Mouse (Mus musculus): ENCODE results near the gene Zfp11. TPM values are rescaled to one million over a fixed set of nuclear protein-coding genes. Genes with fewer than 3 reads are reported as not detected.
A peak's percentile ranks its signal among the peaks of the same experiment; 100 is the strongest.
"Not testable (repeated sequence)": the region's sequence is repeated elsewhere in the genome, so short reads cannot be mapped to it uniquely, and the experiment has no call there.

The Zfp11 gene
- polyA plus RNA-seq, 1 experiment from 2014 or later: 5.3 TPM

DNA sequence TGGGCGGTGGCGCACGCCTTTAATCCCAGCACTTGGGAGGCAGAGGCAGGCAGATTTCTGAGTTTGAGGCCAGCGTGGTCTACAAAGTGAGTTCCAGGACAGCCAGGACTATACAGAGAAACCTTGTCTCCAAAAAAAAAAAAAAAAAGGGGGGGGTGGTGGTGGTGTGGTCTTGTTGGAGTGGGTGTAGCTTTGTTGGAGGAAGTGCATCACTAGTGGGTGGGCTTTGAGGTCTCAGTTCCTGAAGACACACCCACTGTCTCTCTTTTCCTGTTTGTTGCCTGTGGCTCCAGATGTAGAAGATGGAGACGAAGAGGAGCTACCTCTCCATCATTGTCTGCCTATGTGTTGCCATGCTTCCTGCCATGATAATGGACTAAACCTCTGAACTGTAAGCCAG lies 15.2 kb upstream of the Zfp11 start:
- H3K9me3 ChIP-seq (replicated peaks; ENCODE audit: control insufficient read depth, low read length); H3K4me1 ChIP-seq (ENCODE audit: control insufficient read depth, insufficient read depth, low read length); DNase-seq (ENCODE audit: low spot score); H3K36me3 ChIP-seq (ENCODE audit: control insufficient read depth, insufficient read depth, low read length); H3K4me2 ChIP-seq (ENCODE audit: low read length); H3K4me3 ChIP-seq (ENCODE audit: low read depth, low read length); H3K27me3 ChIP-seq (replicated peaks; ENCODE audit: control insufficient read depth, insufficient read depth, low read length); H3K9ac ChIP-seq (ENCODE audit: low read length); ATAC-seq; H3K27ac ChIP-seq (ENCODE audit: low read depth, low read length): not testable (repeated sequence)
- WGBS: 97% methylated on average over 5 of the region's 5 CpGs

DNA sequence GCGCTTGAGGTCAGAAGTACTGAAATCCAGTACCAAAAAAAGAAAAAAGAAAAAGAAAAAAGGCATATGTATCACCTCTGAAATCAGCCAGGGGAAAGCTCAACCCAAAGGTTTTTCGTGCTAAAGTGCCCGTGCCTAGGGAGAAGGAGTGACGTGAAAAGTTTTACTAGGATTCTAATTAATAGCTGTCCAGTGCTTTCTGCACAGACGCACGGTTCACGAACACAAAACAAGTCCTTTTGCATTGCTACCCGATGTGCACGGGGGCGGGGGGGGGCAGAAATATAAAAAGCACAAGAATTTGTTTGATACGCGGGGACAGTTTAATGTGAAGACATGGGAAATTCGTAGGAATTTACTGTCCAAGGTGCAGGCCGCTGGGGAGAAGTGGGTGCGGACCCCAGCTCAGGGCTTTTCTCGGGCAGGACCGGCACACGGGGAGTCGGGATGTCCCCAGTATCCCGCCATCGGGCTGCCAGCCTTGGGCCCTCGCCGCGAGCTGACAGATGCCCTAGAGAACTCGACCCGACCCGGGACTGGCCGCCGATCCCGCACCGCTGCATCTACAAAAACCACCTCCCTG lies 355 bp downstream of the Zfp11 start:
- peak; percentile 74 for ATAC-seq
- H3K27ac ChIP-seq (ENCODE audit: low read depth, low read length): peak overlapping the region; percentile 16; the same call in 1 of the 2 replicates
- H3K4me1 ChIP-seq (ENCODE audit: control insufficient read depth, insufficient read depth, low read length): peaks cover 7% of the 10 kb centered on the region
- no peak for DNase-seq (ENCODE audit: low spot score)
- H3K4me3 ChIP-seq (ENCODE audit: low read depth, low read length): peak overlapping the region; percentile 70
- H3K27me3 ChIP-seq (replicated peaks; ENCODE audit: control insufficient read depth, insufficient read depth, low read length): no peaks in the 10 kb centered on the region
- H3K9me3 ChIP-seq (replicated peaks; ENCODE audit: control insufficient read depth, low read length): no peaks in the 10 kb centered on the region
- H3K36me3 ChIP-seq (ENCODE audit: control insufficient read depth, insufficient read depth, low read length): no peaks in the 10 kb centered on the region
- H3K4me2 ChIP-seq (ENCODE audit: low read length): peak overlapping the region; percentile 67
- H3K9ac ChIP-seq (ENCODE audit: low read length): peak overlapping the region; percentile 90
- WGBS: under 1% methylated on average over 31 of the region's 31 CpGs

DNA sequence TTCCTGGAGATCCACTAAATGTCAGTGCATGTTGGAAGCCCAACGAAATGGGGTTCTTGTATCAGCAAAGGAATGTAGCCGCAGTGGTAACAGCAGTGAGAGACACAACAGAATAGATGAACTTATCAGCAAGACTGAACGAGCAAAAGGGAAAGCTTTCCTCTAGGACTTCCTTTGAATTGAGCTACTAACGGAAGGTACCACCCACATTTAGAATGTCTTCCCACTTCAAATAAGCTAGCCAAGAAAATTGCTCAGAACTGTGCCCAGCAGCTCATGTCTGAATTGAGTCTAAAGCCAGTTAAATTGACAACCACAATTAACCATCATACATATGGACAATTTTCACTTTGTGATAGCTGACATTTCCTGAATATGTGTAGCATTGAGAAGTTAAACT lies 2.0 kb downstream of the Zfp11 start:
- Histone ChIP-seq H3K9me3 (replicated peaks; ENCODE audit: control insufficient read depth, low read length) (no peaks in the 10 kb centered on the region), H3K36me3 (ENCODE audit: control insufficient read depth, insufficient read depth, low read length) (no peaks in the 10 kb centered on the region), H3K4me1 (ENCODE audit: control insufficient read depth, insufficient read depth, low read length) (peaks cover 7% of the 10 kb centered on the region), H3K4me3 (ENCODE audit: low read depth, low read length) (no peak overlapping the region), H3K9ac (ENCODE audit: low read length) (no peak overlapping the region), H3K27ac (ENCODE audit: low read depth, low read length) (no peak overlapping the region), H3K4me2 (ENCODE audit: low read length) (no peak overlapping the region), H3K27me3 (replicated peaks; ENCODE audit: control insufficient read depth, insufficient read depth, low read length) (no peaks in the 10 kb centered on the region)
- 93% methylated on average over 4 of the region's 4 CpGs for WGBS
- ATAC-seq (no peak), DNase-seq (ENCODE audit: low spot score) (no peak)

- Histone ChIP-seq H3K4me3 (ENCODE audit: low read depth, low read length) (no peak overlapping the region), H3K36me3 (ENCODE audit: control insufficient read depth, insufficient read depth, low read length) (0 out of 2 replicates have a peak, but pooled peaks cover 2% of the 10 kb centered on the region), H3K9me3 (replicated peaks; ENCODE audit: control insufficient read depth, low read length) (no peaks in the 10 kb centered on the region), H3K27me3 (replicated peaks; ENCODE audit: control insufficient read depth, insufficient read depth, low read length) (no peaks in the 10 kb centered on the region), H3K4me1 (ENCODE audit: control insufficient read depth, insufficient read depth, low read length) (peaks cover 7% of the 10 kb centered on the region), H3K27ac (ENCODE audit: low read depth, low read length) (no peak overlapping the region), H3K4me2 (ENCODE audit: low read length) (no peak overlapping the region), H3K9ac (ENCODE audit: low read length) (no peak overlapping the region)
- no peak for DNase-seq (ENCODE audit: low spot score)
- 95% methylated on average over 10 of the region's 10 CpGs for WGBS
- no peak for ATAC-seq
Measured at GRCm38 (mm10) chr5:129666271-129666909, 3.5 kb downstream of the Zfp11 start.

GRCm38 (mm10) chr5:129664090-129664489 lies 5.8 kb downstream of the Zfp11 start:
- Histone ChIP-seq H3K27ac (ENCODE audit: low read depth, low read length) (no peak overlapping the region), H3K9ac (ENCODE audit: low read length) (no peak overlapping the region), H3K4me3 (ENCODE audit: low read depth, low read length) (no peak overlapping the region), H3K4me2 (ENCODE audit: low read length) (no peak overlapping the region), H3K4me1 (ENCODE audit: control insufficient read depth, insufficient read depth, low read length) (peaks cover 4% of the 10 kb centered on the region), H3K27me3 (replicated peaks; ENCODE audit: control insufficient read depth, insufficient read depth, low read length) (no peaks in the 10 kb centered on the region), H3K9me3 (replicated peaks; ENCODE audit: control insufficient read depth, low read length) (no peaks in the 10 kb centered on the region), H3K36me3 (ENCODE audit: control insufficient read depth, insufficient read depth, low read length) (peaks cover 17% of the 10 kb centered on the region)
- DNase-seq (ENCODE audit: low spot score) (no peak), ATAC-seq (no peak)
- 92% methylated on average over 5 of the region's 5 CpGs for WGBS

DNA sequence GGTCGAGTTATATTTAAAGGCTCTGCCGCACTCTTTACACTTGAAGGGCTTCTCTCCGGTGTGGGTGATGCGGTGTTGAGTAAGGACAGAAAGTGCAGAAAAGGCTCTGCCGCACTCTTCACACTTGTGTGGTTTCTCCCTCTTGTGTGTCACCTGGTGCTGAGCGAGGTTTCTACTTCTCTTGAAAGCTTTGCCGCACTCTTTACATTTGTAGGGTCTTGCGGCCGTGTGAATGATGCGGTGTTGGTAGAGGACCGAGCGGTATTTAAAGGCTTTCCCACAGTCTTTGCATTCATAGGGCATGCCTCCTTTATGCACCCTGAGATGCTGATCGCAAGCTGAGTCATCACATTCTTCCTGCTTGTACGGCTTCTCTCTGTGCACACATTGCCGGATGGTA lies 12.0 kb downstream of the Zfp11 start:
- Histone ChIP-seq H3K9ac (ENCODE audit: low read length) (no peak overlapping the region), H3K9me3 (replicated peaks; ENCODE audit: control insufficient read depth, low read length) (no peaks in the 10 kb centered on the region), H3K4me3 (ENCODE audit: low read depth, low read length) (no peak overlapping the region), H3K27ac (ENCODE audit: low read depth, low read length) (no peak overlapping the region), H3K4me1 (ENCODE audit: control insufficient read depth, insufficient read depth, low read length) (no peaks in the 10 kb centered on the region), H3K36me3 (ENCODE audit: control insufficient read depth, insufficient read depth, low read length) (peaks cover 44% of the 10 kb centered on the region), H3K27me3 (replicated peaks; ENCODE audit: control insufficient read depth, insufficient read depth, low read length) (no peaks in the 10 kb centered on the region), H3K4me2 (ENCODE audit: low read length) (no peak overlapping the region)
- ATAC-seq: no peak
- 94% methylated on average over 15 of the region's 15 CpGs for WGBS
- DNase-seq (ENCODE audit: low spot score): no peak

DNA sequence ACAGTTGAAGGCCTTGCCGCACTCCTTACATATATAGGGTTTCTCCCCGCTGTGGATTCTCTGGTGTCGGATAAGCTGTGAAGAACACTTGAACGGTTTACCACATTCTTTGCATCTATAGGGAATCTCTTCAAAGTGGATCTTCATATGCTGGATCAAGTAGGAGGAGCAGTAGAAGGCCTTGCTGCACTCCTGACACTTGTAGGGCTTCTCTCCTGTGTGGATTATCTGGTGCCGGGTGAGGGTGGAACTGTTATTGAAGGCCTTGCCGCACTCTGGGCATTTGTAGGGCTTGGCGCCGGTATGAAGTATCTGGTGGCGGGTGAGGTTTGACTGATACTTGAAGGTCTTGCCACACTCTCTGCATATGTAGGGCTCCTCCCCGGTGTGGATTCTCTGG lies 12.9 kb downstream of the Zfp11 start:
- H3K4me1 ChIP-seq (ENCODE audit: control insufficient read depth, insufficient read depth, low read length): no peaks in the 10 kb centered on the region
- 99% methylated on average over 10 of the region's 10 CpGs for WGBS
- no peaks in the 10 kb centered on the region for H3K27me3 ChIP-seq (replicated peaks; ENCODE audit: control insufficient read depth, insufficient read depth, low read length)
- peaks cover 44% of the 10 kb centered on the region for H3K36me3 ChIP-seq (ENCODE audit: control insufficient read depth, insufficient read depth, low read length)
- no peak for ATAC-seq
- no peak overlapping the region for H3K4me3 ChIP-seq (ENCODE audit: low read depth, low read length)
- H3K9ac ChIP-seq (ENCODE audit: low read length): no peak overlapping the region
- H3K4me2 ChIP-seq (ENCODE audit: low read length): no peak overlapping the region
- DNase-seq (ENCODE audit: low spot score): no peak
- H3K9me3 ChIP-seq (replicated peaks; ENCODE audit: control insufficient read depth, low read length): no peaks in the 10 kb centered on the region
- H3K27ac ChIP-seq (ENCODE audit: low read depth, low read length): no peak overlapping the region

- Histone ChIP-seq H3K9me3 (replicated peaks; ENCODE audit: control insufficient read depth, low read length) (no peaks in the 10 kb centered on the region), H3K4me3 (ENCODE audit: low read depth, low read length) (no peak overlapping the region), H3K36me3 (ENCODE audit: control insufficient read depth, insufficient read depth, low read length) (no peaks in the 10 kb centered on the region), H3K27me3 (replicated peaks; ENCODE audit: control insufficient read depth, insufficient read depth, low read length) (no peaks in the 10 kb centered on the region), H3K4me1 (ENCODE audit: control insufficient read depth, insufficient read depth, low read length) (no peaks in the 10 kb centered on the region), H3K27ac (ENCODE audit: low read depth, low read length) (no peak overlapping the region), H3K9ac (ENCODE audit: low read length) (no peak overlapping the region), H3K4me2 (ENCODE audit: low read length) (no peak overlapping the region)
- 95% methylated on average over 5 of the region's 5 CpGs for WGBS
- DNase-seq (ENCODE audit: low spot score) (no peak), ATAC-seq (no peak)
Measured at GRCm38 (mm10) chr5:129650858-129651257, 19.0 kb downstream of the Zfp11 start.

All from forebrain, embryonic 14.5 days (tissue).